Mouse (Mus musculus) limb, embryonic 14.5 days (tissue): ENCODE data around the gene Srarp. TPM values are rescaled to one million over a fixed set of nuclear protein-coding genes. Genes with fewer than 3 reads are reported as not detected.

Source experiments
- ATAC-seq: fragments of 200-750 bp; cut with Nextera tagmentation; 2 replicates; pipeline ENCODE4 v1.8.0; 2017; ENCODE audit warnings: low read depth, moderate number of reproducible peaks, moderate TSS enrichment; ENCODE audit not compliant: low FRiP score
- DNase-seq: peaks from one replicate; pipeline ENCODE4 v3.0.0-alpha.2; 2015; ENCODE audit warnings: low spot score
- H3K27ac ChIP-seq: fragments of 300-500 bp; sonication (generic); replicated peaks from 2 replicates; pipeline ENCODE4 v1.5.1; 2014; ENCODE audit warnings: low read depth, mild to moderate bottlenecking, low read length, moderate library complexity, mixed read lengths
- H3K27me3 ChIP-seq: fragments of 300-500 bp; sonication (generic); 2 replicates; pipeline ENCODE4 v1.6.1; 2014; ENCODE audit warnings: low read length, mixed read lengths; ENCODE audit not compliant: control insufficient read depth, insufficient read depth
- H3K36me3 ChIP-seq: fragments of 300-500 bp; sonication (generic); 2 replicates; pipeline ENCODE4 v1.6.1; 2014; ENCODE audit warnings: mild to moderate bottlenecking, low read length, moderate library complexity, mixed read lengths; ENCODE audit not compliant: control insufficient read depth, insufficient read depth
- H3K4me1 ChIP-seq: fragments of 300-500 bp; sonication (generic); 2 replicates; pipeline ENCODE4 v1.6.1; 2014; ENCODE audit warnings: antibody characterized with exemption, low read length, mixed read lengths; ENCODE audit not compliant: control insufficient read depth, insufficient read depth
- H3K4me2 ChIP-seq: fragments of 300-500 bp; sonication (generic); replicated peaks from 2 replicates; pipeline ENCODE4 v1.6.1; 2014; ENCODE audit warnings: low read depth, mild to moderate bottlenecking, low read length, moderate library complexity; ENCODE audit not compliant: severe bottlenecking
- H3K4me3 ChIP-seq: fragments of 300-500 bp; sonication (generic); replicated peaks from 2 replicates; pipeline ENCODE4 v1.5.1; 2014; ENCODE audit warnings: low read length
- H3K9ac ChIP-seq: fragments of 300-500 bp; sonication (generic); 2 replicates; pipeline ENCODE4 v1.6.1; 2014; ENCODE audit warnings: mild to moderate bottlenecking, low read depth, low read length, moderate library complexity; ENCODE audit not compliant: severe bottlenecking
- H3K9me3 ChIP-seq: fragments of 300-500 bp; sonication (generic); 2 replicates; pipeline ENCODE4 v1.6.1; 2016; ENCODE audit warnings: low read length; ENCODE audit not compliant: control insufficient read depth
- POLR2A ChIP-seq: fragments of 200-500 bp; IDR thresholded peaks from 2 replicates; pipeline ENCODE4 v1.8.0; 2012; ENCODE audit warnings: inconsistent platforms, mild to moderate bottlenecking, moderate library complexity, borderline replicate concordance; ENCODE audit not compliant: insufficient read depth, insufficient read length; ENCODE audit errors: extremely low read depth
- WGBS: fragments of 180-500 bp; shearing (Covaris S2); extraction: QIAGEN DNeasy Blood & Tissue Kit; methylation state at CpG from one replicate; pipeline ENCODE4 v1.1.7; 2014; 5-methylcytosine and 5-hydroxymethylcytosine counted together
- polyA plus RNA-seq, 2 experiments: library from polyadenylated mRNA; depleted of rRNA in 1 of 2; stranded (reverse) in 1 of 2; unstranded in 1 of 2; fragments of >200 nt; fragmentation: Nextera tagmentation in 1 of 2; extraction: Ambion mirVana in 1 of 2; gene quantifications; 2 replicates each; pipeline versions ENCODE4 v1.2.1 to v1.2.3; 2012 to 2014

Srarp gene
- polyA plus RNA-seq, 2 experiments: not detected

DNA sequence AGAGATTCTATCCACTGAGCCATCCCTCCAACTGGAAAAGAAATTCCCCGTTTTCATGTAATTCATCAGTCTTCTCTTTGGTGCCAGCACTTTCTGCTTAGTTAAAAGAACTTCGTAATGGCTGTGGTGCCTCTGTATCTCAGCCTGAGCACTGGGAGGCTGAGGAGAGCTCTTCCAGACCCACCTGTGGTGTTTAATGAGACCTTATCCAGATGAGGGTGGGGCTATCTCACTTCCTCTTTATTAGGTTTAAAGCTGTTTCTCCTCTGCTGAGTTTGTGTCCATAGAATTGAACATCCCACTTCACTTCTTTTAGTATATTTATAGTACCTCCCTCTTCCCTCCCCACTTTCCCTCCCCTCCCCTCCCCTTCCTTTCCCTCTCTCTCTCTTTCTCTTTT lies 15.3 kb upstream of the Srarp start:
- H3K27me3 ChIP-seq: no peaks in the 10 kb centered on the region
- H3K9me3 ChIP-seq: no peaks in the 10 kb centered on the region
- 89% methylated on average over 2 of the region's 2 CpGs for WGBS
- H3K36me3 ChIP-seq: peaks cover 53% of the 10 kb centered on the region
- H3K27ac ChIP-seq: no peak overlapping the region
- no peak for DNase-seq
- TF ChIP-seq POLR2A: no peak
- H3K4me1 ChIP-seq: no peaks in the 10 kb centered on the region
- no peak overlapping the region for H3K9ac ChIP-seq
- no peak overlapping the region for H3K4me3 ChIP-seq
- no peak for ATAC-seq
- H3K4me2 ChIP-seq: no peak overlapping the region

DNA sequence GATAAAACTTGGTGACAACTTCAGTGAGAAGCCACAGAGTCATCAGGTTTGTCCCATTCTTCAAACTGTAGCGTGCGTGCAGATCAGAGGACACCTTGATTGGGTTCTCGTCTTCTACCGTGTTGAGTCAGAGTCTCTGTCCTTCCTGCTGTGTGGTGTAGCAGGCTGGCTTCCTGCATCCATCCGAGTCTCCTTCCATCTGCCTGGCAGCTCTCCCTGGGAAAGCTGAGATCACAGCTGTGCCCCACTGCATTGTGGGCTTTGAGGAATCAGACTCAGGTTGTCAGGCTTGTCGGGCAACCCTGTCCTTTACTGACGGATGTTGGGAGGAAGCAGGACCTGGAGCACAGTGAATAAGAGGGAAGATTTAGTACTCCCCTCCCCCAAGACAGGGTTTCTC lies 10.3 kb upstream of the Srarp start:
- Histone ChIP-seq H3K27me3 (no peaks in the 10 kb centered on the region), H3K9ac (no peak overlapping the region), H3K4me2 (no peak overlapping the region), H3K4me1 (peaks cover 10% of the 10 kb centered on the region), H3K4me3 (no peak overlapping the region), H3K36me3 (peaks cover 31% of the 10 kb centered on the region), H3K27ac (no peak overlapping the region), H3K9me3 (no peaks in the 10 kb centered on the region)
- TF ChIP-seq POLR2A: no peak
- ATAC-seq (no peak), DNase-seq (no peak)
- WGBS: 75% methylated on average over 7 of the region's 7 CpGs

DNA sequence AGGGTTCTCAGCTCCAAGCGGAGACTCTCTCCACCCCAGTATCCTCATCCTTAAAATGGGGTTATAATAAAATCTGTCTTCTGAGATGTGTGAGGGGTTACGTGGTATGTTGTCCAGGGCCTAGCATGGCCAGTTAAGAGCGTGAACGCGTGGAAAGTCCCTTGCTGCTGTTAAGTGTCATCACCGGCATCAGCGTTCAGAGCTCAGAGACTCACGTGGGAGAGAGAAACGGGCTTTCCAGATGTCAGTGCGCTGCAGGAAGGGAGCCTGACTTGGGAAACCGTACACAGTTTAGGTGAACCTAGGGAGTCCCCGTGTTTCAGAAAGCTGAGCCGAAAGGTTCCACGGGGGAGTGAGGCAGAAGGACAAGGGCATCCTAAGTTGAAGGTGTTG lies 9.4 kb upstream of the Srarp start:
- H3K27me3 ChIP-seq: no peaks in the 10 kb centered on the region
- WGBS: 15% methylated on average over 14 of the region's 14 CpGs
- H3K4me1 ChIP-seq: peaks cover 10% of the 10 kb centered on the region
- DNase-seq: no peak
- no peaks in the 10 kb centered on the region for H3K9me3 ChIP-seq
- peaks cover 29% of the 10 kb centered on the region for H3K36me3 ChIP-seq
- TF ChIP-seq POLR2A: no peak
- ATAC-seq: no peak
- no peak overlapping the region for H3K27ac ChIP-seq
- H3K9ac ChIP-seq: peak overlapping the region; percentile 97
- peak overlapping the region; percentile 89 for H3K4me2 ChIP-seq
- H3K4me3 ChIP-seq: peak overlapping the region; percentile 96

DNA sequence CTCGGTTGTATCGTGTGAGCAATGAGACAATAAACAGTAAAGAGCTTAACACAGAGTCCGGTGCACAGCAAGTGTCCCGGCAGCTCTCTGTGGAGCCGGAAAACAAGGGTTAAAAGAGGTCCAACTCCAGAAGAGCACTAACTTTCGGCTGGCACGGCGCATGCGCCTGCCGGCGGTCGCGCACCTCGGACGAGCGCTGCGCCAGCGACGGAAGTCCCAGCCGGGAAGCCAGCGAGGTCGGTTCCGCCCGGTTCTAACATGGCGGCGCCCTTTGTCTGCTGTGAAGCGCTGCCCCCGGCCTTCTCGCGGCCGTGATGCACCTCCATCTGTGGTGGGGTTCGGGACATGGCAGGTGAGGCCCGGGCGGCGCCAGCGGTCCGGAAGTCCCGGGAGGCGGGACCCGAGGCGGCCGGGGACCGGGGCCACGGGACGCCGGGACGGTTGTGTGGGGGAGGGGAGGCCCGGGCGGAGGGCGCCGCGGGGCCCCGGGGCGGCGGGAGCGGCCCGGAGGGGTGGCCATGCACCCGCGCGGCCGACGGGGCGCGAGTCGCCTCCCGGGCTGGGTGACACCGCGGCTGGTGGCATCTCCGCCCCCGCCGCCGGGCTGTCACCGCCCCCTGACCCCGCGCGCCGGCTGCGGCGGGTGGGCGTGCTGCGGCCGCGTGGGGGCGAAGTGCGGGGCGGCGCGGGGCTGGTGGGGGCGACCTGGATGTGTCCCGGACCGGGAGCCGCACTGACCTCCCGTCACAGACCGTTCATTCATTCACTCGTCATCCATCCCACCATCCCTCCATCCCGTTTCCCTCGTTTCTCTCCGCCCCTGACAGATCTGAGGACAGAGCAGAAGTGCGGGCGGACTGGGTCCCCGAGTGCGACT lies 8.8 kb upstream of the Srarp start, which contains the start of gene Zbtb17:
Gene Zbtb17 (plus strand): TSS at position 204 of the 877 bp plus-strand sequence.
- TF ChIP-seq POLR2A: peak; percentile 64; the same call in 1 of the 2 replicates
- Histone ChIP-seq H3K4me2 (peak within 1 kb of the TSS; percentile 89), H3K27ac (peak within 1 kb of the TSS; percentile 67), H3K4me1 (peaks cover 10% of the 10 kb centered on the region), H3K36me3 (peaks cover 26% of the 10 kb centered on the region), H3K27me3 (no peaks in the 10 kb centered on the region), H3K4me3 (peak within 1 kb of the TSS; percentile 96), H3K9me3 (no peaks in the 10 kb centered on the region), H3K9ac (peak within 1 kb of the TSS; percentile 97)
- DNase-seq (peak; percentile 93), ATAC-seq (peak; percentile 97)
- WGBS: 0% methylated on average over 52 of the region's 102 CpGs

DNA sequence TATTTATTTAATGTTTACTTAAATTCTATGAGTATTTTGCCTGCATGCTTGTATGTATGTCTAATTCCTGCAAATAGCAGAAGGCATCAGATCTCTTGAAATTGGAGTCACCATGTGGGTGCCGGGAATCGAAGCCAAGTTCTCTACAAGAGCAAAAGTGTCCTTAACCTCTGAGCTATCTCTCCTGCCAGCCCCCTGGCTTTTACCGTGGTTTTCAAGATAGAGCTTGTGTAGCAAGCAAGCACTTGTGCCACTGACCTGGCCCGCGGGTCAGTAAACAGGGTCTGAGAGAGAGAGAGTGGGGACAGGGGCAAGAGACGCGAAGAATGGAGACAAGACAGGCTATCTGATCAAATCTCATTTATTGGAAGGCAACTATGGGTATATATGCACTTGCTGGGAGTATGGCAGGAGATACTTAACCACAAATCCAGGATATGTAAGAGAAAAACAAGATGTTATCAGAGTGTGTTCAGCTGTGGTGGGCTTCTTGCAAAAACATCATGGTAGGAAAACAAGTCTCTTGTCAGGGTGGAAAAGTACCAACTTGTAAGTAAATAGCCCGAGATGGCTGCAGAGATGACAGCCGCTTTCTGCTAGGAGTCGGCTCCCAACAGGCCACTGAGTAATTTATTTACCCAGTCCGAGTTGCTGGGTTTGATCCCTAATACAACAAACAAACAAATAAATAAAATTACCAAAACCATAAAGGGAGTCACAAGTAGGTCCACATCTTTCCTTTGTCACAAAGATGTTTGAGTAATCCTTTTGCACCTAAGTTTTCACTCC lies 7.9 kb upstream of the Srarp start:
- Histone ChIP-seq H3K27ac (no peak overlapping the region), H3K4me1 (peaks cover 10% of the 10 kb centered on the region), H3K36me3 (peaks cover 18% of the 10 kb centered on the region), H3K9me3 (no peaks in the 10 kb centered on the region), H3K9ac (peak overlapping the region; percentile 97), H3K4me3 (peak overlapping the region; percentile 96), H3K4me2 (peak overlapping the region; percentile 89), H3K27me3 (no peaks in the 10 kb centered on the region)
- no peak for TF ChIP-seq POLR2A
- no peak for ATAC-seq
- no peak for DNase-seq
- WGBS: 51% methylated on average over 11 of the region's 11 CpGs
